Mouse (Mus musculus) ES-Bruce4 (cell line): ENCODE results near the gene Taar5.

Experiments used
- CTCF ChIP-seq: IDR thresholded peaks from one replicate; pipeline ENCODE4 v1.8.1; 2011; ENCODE audit warnings: low read depth, low read length
- POLR2A ChIP-seq: IDR thresholded peaks from one replicate; pipeline ENCODE4 v1.8.1; 2011; ENCODE audit warnings: low read length; ENCODE audit not compliant: insufficient read depth

DNA sequence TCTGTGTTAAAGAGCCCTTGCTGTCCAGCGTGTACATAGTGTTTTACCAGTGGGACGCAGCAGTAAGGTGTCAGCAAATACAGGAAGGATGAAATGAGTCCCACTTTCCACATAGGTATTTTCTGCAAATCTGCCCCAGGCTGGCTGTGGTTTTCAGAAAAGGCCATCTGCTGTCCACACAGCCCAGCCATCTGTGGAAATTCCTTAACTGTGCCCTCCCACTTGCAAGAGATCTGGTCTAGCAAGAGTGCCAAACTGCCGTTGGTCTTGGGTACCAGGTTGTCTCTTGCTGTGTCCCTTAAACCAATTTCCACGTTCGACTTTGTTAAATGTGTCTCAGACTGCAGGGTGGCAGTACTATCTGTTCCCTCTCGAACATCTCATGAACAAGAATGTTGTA, 18.8 kb upstream of the Taar5 start:
- TF ChIP-seq CTCF (no peak), POLR2A (no peak)
